Mouse (Mus musculus): ENCODE measurements around the gene Adprh.

Gene Adprh

GRCm38 (mm10) chr16:38398266-38398665, 54.2 kb downstream of the Adprh start:
- DNase-seq (ENCODE audit: low read depth, low spot score) = no peak

- no peak for DNase-seq (ENCODE audit: low read depth, low spot score)
These were observed 56.3 kb downstream of the Adprh start for GRCm38 (mm10) chr16:38396155-38396554.

- no peak for DNase-seq (ENCODE audit: low read depth, low spot score)
These were observed 57.3 kb downstream of the Adprh start for GRCm38 (mm10) chr16:38395060-38395730.

GRCm38 (mm10) chr16:38394191-38394618, 58.3 kb downstream of the Adprh start:
- DNase-seq (ENCODE audit: low read depth, low spot score) = no peak
